In the genomic region with DNA sequence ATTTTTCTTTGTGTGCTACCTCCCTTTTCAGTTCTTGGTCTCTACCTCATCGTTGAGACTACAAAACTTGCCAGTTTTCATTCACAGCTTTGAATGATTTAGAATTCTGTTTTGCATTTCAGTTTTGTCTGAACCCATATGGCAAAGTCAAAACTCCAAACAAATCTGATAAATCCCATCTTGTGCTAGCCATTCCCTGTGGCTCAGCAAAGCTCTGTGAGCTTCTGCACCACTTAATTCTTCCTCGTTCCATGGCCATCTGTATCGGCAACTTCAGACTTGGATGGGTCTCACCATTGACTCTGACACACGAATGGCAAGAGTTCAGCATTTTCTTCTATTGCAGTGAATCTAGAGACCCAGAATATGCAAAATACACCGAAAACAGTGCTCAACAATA, we compare ENCODE assay signal across 24 mouse cellular contexts.
DNase-seq lines count a peak whose midpoint lies in the region; ATAC-seq and TF ChIP-seq lines count a peak whose summit lies in the region.
"Had no signal": no experiment of that assay in that cellular context is flagged by ENCODE, and none has a peak within 500 bp of the region (broad histone marks: within the 10 kb centered on the region; RNA-seq: fewer than 3 reads in every experiment).

No protein-coding gene starts in this region.

- H3K27ac ChIP-seq in forebrain, embryonic 15.5 days (replicated peaks) = no peak overlapping the region
- no peak overlapping the region for H3K27ac ChIP-seq in forebrain, embryonic 10.5 days
- no peak overlapping the region for H3K27ac ChIP-seq in heart, embryonic 10.5 days
- H3K27ac ChIP-seq: heart, embryonic 13.5 days; hindbrain, embryonic 14.5 days; hindbrain, postnatal 0 days had no signal

- DNase-seq in forebrain, embryonic 10.5 days (ENCODE audit: extremely low spot score, low spot score) = no peak
- DNase-seq in layer of hippocampus, adult 9-10 months (ENCODE audit: low spot score) = peak; percentile 2
- no peak for DNase-seq in layer of hippocampus, postnatal 36 days
- DNase-seq in brain, embryonic 14.5 days (ENCODE audit: low read depth) = peak; percentile 52
- no peak for DNase-seq in heart, embryonic 10.5 days (ENCODE audit: low spot score)
- DNase-seq: adrenal gland, postnatal 14 days; B cell, adult 2 months; cerebellum, adult 18-20 months; cerebellum, adult 9-10 months; cerebellum, postnatal 14 days; gastrocnemius, postnatal 25 days; heart, adult 18-20 months; heart, postnatal 14 days; heart, postnatal 4 days; kidney, adult 18-20 months had no signal

- ATAC-seq in forebrain, embryonic 15.5 days (replicated peaks) = 0 out of 2 replicates have a peak, but pooled peaks have one; percentile 43
- ATAC-seq: hindbrain, postnatal 0 days; inflammation-experienced regulatory T-cells, adult 6 months; intestine, embryonic 16.5 days; Patski had no signal

- TF ChIP-seq POLR2A in brain, embryonic 14.5 days (IDR thresholded peaks at IDR 0.05; ENCODE audit: borderline replicate concordance, extremely low read depth, insufficient read depth, insufficient read length, poor library complexity, severe bottlenecking) = no peak

- no peak overlapping the region for H3K4me2 ChIP-seq in forebrain, embryonic 15.5 days (replicated peaks)
- H3K4me2 ChIP-seq: heart, embryonic 13.5 days; hindbrain, embryonic 14.5 days had no signal

- H3K4me3 ChIP-seq in forebrain, embryonic 15.5 days = no peak overlapping the region
- H3K4me3 ChIP-seq in forebrain, embryonic 10.5 days = no peak overlapping the region
- no peak overlapping the region for H3K4me3 ChIP-seq in heart, embryonic 10.5 days
- H3K4me3 ChIP-seq: heart, embryonic 13.5 days had no signal

- no peaks in the 10 kb centered on the region for H3K4me1 ChIP-seq in forebrain, embryonic 15.5 days
- peaks cover 9% of the 10 kb centered on the region; the same call in 1 of the 2 replicates for H3K4me1 ChIP-seq in forebrain, embryonic 10.5 days
- no peaks in the 10 kb centered on the region for H3K4me1 ChIP-seq in heart, embryonic 10.5 days
- H3K4me1 ChIP-seq: heart, embryonic 13.5 days had no signal

- no peak for TF ChIP-seq CTCF in brain, embryonic 14.5 days (IDR thresholded peaks at IDR 0.05; ENCODE audit: borderline replicate concordance, extremely low read depth, insufficient read depth, insufficient read length)

- H3K27me3 ChIP-seq in forebrain, embryonic 15.5 days = no peaks in the 10 kb centered on the region
- H3K27me3 ChIP-seq in forebrain, embryonic 10.5 days (ENCODE audit: poor library complexity, severe bottlenecking) = no peaks in the 10 kb centered on the region
- H3K27me3 ChIP-seq in heart, embryonic 10.5 days (ENCODE audit: insufficient read depth, poor library complexity, severe bottlenecking) = no peaks in the 10 kb centered on the region
- H3K27me3 ChIP-seq: CH12.LX; heart, embryonic 13.5 days; Patski had no signal

- no peaks in the 10 kb centered on the region for H3K36me3 ChIP-seq in forebrain, embryonic 15.5 days
- no peaks in the 10 kb centered on the region for H3K36me3 ChIP-seq in forebrain, embryonic 10.5 days (replicated peaks)
- no peaks in the 10 kb centered on the region for H3K36me3 ChIP-seq in heart, embryonic 10.5 days
- H3K36me3 ChIP-seq: G1E; heart, embryonic 13.5 days had no signal

- 58% methylated on average over 5 of the region's 5 CpGs for WGBS in forebrain, embryonic 15.5 days
- WGBS in forebrain, embryonic 10.5 days = 92% methylated on average over 5 of the region's 5 CpGs
- 83% methylated on average over 5 of the region's 5 CpGs for WGBS in heart, embryonic 10.5 days

- H3K9me3 ChIP-seq in forebrain, embryonic 15.5 days = no peaks in the 10 kb centered on the region
- no peaks in the 10 kb centered on the region for H3K9me3 ChIP-seq in forebrain, embryonic 10.5 days
- no peaks in the 10 kb centered on the region for H3K9me3 ChIP-seq in heart, embryonic 10.5 days
- H3K9me3 ChIP-seq: G1E; heart, embryonic 13.5 days had no signal

- H3K9ac ChIP-seq in forebrain, embryonic 15.5 days (replicated peaks) = no peak overlapping the region
- H3K9ac ChIP-seq: heart, embryonic 13.5 days; hindbrain, embryonic 14.5 days had no signal

Comparison
In these comparisons a context has a peak if more than half of its experiments do, and no peak if none do; other contexts are left out.
1. DNase-seq: peak in layer of hippocampus, adult 9-10 months (single experiment) and brain, embryonic 14.5 days (single experiment); none in forebrain, embryonic 10.5 days (single experiment), layer of hippocampus, postnatal 36 days (0 of 2) and heart, embryonic 10.5 days (single experiment).